Mouse (Mus musculus) thymus, adult 18-20 months (tissue): Measurements from ENCODE around the gene Arhgef5.
A peak's percentile ranks its signal among the peaks of the same experiment; 100 is the strongest.
"Not testable (repeated sequence)": the region's sequence is repeated elsewhere in the genome, so short reads cannot be mapped to it uniquely, and the experiment has no call there.

Experiments
- DNase-seq, 2 experiments: peaks; one replicate each; pipeline ENCODE4 v3.0.0; 2022; ENCODE audit warnings: mixed read lengths in 2 of 2

Arhgef5 gene

DNA sequence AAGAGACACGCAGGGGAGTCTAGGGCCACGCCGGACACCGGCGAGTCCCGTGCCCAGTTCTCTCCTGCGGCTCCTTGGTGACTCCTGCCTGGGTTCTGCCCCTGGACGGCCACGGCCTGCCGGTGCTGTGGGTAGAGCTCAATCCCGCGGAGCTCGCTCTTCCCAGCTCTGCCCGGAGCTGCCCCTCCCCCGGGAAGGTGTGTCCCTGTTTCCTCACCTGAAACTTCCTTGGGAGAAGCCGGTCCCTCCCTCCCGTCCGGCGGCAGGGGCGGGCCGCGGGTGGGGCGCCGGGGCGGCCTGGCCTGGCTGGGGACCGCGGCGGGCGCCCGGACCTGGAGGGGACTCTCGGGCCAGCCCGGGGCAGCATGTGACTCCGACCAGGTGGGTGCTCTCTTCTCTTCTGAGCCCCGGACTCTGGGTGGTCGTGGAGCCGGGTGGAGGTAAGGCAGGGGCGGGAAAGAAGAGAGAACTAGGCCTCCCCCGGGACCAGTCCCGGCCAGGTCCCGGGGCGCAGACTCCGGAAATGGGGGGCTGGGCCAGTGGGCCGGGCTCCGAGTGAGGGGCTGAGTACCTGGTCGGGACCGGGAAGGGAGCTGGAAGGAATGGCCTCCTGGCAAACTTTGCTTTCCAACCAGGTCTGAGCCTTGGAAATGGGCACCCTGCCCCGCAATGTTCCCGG lies at the start of gene Arhgef5:
TSS of gene Arhgef5 (plus strand) at position 220 of the 679 bp plus-strand sequence.
- peak; percentile 30 to 31 for DNase-seq

DNA sequence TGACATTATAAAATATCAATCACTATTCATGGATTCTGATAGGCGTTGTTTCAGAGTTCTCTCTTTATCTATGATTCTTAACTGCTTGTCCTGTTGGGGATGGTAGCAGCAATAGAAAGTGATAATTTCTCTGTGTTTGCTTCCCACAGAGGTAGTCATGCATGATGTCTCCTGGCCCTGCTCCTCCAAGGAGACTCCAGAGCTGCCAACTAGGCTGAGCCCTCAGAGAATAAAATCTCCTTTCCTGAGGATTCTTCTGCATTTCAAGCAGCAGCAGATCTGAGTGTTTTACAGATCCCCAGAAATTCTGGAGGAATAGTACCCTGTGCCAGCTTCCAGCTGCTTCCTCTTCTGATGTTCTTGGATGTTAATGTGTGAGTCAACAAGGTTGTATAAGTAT lies 34.1 kb upstream of the Arhgef5 start, which contains the start of gene Olfr47:
TSS of gene Olfr47 (plus strand) at position 275 of the 400 bp plus-strand sequence.
- DNase-seq = not testable (repeated sequence)

DNA sequence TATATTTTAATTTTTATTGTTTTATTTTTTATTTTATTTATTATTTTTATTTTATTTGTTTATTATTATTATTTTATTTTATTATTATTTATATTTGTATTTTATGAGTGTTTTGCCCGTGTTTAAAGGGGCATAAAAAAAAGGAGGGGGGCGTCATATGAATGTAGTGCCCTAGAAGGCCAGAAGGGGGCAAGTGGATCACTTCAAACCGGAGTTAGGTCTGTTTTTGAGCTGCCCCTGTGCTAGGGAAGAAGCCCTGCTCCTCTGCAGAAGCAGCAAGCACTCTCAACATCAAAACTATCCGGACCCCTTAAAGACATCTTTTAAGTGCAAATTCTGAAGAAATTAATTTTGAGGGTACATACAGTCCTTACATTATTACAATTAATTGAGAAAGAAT lies 23.3 kb upstream of the Arhgef5 start:
- no peak for DNase-seq

DNA sequence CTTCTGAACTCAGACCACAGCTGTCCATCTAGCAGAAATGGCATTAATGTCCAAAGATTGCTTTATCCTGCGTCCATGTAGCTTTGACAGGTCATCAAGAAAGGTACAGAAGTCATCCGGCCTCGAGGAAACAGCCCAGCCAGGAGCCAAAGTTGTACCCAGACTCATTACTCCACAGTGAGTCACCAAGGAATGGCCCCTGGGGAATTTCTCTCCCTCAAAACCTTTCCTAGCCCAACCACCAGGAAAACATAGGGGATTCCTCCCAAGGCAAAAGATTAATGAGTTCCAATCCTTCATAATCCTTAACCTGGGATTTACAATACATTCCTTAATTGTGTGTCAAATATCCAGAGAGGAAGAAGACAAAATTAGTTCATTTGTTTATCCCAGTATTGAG lies 18.0 kb upstream of the Arhgef5 start:
- DNase-seq = no peak

DNA sequence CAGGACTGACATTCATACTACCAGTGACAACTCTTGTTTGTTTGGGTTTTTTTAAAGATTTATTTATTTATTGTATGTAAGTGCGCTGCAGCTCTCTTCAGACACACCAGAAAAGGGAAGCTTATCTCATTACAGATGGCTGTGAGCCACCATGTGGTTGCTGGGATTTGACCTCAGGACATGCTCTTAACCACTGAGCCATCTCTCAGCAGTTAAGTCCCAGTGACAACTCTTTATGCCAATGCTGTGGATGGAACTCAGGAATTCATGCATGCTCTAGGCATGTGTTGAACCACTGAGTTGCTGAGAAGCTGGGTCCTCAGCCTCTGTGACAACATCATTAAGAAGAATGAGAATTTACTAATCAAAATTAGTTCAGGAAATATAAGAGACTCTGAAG lies 12.4 kb upstream of the Arhgef5 start:
- DNase-seq = no peak

DNA sequence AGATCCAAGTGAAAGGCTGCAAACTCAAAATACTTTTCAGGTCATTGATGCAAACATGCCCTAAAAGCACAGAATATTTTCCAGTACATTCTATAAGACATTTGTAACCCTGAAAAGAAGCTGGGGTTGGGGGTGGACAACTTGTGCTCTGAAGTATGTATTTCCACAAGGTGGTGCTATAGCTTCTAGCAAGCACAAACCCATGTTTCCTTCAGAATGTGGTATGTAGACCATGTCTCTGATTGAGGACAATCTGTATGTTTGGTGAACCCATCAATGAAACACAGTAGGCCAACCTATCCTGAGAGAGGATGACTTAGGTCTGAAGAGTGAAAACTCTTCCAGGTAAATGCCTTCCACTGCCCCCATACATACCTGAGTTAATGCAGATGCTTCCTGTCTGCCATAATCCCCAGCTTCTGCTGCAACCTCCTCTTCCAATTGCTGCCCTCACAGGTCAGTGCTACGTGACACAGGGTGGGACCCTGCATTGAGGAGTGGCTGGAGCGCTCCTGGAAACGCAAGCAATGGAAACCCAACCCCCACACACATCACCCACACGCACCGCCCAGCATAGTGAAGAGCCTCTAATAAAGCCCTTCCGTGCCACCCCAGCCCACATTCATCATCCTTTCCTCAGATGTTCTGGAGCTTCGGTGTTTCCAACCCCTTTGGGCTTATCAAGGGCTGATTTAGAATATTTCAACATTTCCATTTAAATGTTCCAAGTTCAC lies 11.0 kb upstream of the Arhgef5 start:
- DNase-seq = no peak

DNA sequence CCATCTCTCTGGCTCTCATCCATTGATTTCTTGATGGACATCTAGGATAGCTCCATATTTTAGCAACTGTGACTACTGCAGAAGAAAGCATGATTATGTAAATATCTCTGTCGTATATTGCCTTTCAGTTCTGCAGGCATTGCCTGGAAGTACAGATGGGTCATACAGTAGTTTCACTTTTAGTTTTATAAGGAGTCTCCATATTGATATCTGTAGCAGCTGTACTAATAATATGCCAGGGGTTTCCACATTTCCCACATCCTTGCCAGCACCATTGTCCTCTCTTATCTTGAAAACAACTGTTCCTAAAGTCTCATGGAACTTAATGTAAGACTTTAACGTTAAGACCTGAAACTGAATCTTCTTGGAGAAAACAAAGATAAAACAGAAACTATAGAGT lies 4.6 kb upstream of the Arhgef5 start:
- DNase-seq = no peak

DNA sequence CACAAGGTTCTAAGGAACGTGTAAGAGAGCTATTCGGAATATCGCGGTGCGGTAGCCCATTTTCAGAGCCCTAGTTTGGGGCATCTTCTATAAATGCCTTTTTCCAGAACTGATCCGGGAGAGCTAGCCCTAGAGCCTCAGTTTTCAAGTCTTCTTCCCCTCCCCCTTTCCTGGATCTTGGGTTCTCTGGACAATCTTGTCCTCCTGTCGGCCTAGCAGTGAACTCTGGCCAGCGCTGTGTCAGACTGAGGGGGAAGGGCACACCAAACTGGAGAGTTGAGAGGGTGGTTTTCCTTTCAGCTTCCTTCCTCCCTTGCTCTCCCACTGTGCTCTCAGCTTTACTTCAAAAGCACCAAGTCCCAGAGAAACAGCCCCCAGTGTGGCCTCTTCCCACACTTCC lies 974 bp downstream of the Arhgef5 start:
- DNase-seq = peak in 1 of 2 experiments; percentile 18

DNA sequence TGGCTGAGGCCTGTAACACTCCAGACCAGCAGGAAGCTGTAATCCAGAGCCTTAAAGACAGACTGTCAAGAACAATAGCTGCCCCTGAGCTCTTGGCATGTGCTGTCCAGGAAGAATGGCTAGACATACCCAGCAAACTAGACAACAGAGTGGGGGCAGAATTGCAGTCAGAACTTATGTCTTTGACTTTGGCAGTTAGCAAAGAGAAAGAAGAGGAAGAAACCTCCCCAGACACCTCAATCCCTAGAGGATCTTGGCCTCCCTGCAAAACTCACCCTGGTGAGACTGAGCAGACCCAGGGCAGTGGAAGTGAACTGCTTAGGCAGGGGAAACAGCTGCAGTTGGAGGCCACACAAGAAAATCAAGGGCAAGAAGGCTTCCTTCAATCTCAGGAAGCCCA lies 7.2 kb downstream of the Arhgef5 start:
- DNase-seq = no peak

DNA sequence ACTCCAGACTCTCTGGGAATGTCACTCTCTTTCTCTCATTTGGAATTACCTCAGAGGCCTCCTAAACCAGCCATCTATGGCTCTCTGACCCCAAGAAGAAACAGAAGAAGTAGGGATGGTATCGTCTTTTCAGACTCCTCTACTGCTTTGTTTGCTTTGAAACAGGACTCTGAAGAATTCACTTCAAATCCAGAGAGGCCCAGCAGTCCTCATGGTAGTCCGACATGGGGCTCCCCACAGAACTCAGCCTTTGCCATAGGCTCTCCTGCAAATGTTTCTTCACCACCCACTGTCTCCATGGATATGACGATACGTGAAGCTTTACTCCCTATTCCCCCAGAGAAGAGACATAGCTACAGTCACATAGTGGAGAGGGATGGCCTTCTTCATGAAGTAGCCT lies 8.7 kb downstream of the Arhgef5 start:
- DNase-seq = no peak

DNA sequence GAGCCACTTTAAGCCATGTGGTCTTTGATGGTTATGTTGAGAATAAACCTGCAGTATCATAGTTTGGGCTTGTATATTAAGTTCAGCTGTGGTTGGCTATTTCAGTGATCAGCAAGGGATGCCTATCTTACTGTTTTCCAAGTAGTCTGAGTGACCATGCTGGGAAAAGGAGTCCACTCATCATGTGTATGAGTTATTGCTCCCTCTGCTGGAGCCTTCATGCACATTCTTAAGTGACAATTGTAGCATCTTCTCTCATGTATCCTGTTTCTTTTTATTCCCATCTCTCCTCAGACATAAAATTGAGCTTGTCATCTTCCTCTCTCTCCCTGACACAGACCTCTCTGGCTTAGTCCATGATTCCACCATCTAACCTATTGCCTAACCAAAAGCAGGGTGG lies 12.9 kb downstream of the Arhgef5 start:
- DNase-seq = no peak

DNA sequence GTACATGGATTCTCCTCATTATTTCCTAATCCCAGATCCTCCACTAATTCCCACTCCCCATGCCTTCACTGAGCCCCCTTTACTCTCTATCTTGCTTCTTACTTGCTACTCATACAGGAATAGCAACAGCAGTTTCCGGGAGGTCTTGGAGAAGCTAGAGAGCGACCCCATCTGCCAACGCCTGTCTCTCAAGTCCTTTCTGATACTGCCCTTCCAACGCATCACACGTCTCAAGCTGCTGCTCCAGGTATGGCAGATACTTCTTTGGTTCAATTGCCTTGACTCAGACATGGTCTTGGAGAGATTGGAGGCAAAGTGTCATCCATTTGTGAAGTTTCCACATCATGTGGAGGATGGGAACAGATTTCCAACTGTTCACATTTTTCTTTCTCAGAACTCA lies 15.1 kb downstream of the Arhgef5 start:
- no peak for DNase-seq

DNA sequence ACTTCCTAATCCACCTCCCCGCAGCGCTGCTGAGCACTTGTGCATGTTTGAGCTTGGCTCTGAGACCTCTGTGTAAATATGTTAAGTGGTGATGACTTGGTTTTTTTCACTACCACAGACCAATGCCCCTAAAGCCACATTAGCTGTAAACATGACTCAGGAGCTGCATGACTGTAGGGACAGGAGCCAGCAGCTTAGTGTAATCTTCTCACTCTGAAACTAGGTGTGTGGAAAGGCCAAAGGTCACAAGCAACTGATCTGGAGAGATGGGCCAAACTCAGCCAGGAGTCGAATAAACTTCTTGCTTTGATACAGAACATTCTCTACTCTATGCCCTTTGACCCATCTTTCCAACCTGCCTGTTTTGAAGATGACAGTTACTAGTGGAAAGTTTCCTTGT lies 26.7 kb downstream of the Arhgef5 start:
- no peak for DNase-seq

DNA sequence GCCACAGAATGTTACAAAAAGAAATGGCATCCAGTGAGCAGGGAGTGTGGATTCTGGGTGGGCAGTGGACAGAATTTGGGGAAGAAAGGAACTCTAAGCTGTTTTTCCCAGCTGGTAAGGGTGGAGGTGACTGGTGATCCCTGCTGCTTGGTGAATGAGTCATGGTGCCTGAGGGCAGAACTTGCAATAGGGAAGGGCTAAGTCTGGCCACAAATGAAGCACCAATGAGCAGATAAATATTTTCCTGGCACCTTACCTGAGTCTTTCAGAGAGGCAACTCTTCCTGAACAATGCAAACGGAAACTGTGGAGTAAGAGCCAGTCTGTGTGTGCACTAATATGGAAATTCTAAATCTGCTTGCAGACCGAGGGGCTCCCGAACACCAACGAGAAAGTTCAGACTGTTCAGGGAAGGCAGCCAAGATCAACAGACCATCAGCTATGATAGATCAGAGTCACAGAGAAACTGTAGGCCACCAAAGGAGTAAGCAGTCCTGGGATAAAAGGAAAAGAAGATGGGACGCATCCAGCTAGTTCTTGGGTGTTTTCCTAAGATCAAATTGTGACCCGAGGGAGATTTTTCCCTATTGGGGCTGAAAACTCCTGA lies 27.2 kb downstream of the Arhgef5 start:
- no peak for DNase-seq

DNA sequence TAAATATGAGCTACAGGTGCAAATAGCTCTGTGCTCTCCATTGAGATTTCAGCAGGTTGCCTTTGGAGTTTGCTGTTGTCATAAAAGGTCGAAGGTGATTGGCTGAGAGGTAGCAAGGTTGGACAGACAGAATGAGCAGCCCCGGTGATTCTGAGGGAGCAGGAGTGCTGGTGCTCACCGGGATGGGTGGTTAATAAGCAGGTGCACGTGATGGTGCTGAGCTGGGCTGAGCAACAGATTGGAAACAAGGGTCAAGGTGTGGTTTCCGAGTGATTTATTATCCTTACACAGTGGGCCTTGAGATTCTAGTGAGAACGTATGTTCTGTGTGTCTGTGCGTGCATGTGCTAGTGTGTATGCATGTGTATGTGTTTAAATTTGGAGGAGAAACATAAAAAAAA lies 27.8 kb downstream of the Arhgef5 start:
- no peak for DNase-seq

DNA sequence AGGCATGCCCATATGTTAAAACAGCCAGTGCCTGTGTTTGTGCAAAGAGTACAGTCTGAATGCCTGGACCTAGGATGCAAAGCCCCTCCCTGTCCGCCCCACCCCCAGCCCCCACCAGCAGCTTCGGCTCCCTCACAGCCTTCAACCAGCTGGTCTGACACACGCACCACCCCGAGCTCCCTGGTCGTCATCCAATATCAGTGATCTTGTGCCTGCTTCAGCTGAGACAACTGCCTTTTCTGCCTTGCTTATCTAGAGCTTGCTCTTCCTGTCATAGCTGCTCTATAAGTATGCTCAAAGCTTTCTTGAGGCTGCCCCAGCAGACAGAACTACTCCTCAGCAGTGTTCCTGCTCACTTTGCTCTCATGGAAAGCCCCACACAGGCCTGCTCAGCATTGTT lies 30.5 kb downstream of the Arhgef5 start:
- DNase-seq = no peak

DNA sequence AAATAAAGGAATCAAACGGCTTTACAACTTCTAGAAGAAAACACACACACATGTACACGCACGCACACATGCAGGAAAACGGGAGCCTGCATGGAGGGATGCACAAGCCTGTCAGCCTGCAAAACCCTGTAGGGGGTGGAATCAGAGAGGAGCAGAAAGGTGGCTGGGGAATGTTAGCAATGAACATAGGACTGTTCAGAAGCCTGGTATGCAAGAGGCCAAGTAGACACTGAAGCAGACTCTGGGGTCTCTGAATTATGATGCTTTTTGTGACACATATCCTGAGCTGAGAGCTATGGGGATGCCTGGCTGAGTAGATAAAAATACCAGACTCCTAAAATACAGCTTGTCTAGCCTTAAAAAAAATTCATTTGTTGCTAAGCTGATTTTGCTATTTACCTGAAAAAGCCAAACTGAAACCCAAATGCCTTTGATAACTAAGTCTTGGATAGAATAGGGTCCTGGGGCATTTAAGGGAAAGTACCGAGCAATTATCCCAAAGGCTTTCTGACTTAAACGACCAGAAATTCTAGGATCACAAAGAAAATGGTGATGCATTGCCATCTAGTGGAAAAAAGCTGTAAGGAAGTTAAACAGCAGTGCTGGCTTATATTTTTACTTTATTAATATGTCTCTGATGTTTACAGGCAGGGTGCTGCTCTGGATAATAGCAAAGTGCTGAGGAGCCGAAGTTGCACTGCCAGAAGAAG lies 31.6 kb downstream of the Arhgef5 start:
- DNase-seq = no peak

DNA sequence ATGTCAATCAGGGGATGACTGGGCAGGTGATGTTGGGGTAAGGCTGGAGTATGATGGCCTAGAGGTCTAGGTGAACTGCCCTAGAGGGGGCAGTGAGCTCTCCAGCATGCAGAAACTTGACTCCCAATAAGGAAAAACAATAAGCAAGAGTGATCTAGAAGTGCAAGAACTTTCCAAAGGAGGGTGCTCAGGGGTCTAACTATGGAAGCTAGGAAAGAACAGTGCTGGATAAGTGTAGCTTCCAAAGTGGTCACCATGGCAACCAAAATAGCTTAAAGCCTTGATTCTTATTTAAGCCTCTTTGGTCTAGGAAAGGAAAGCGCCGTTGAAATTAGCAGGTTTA lies 32.1 kb downstream of the Arhgef5 start:
- DNase-seq = no peak

DNA sequence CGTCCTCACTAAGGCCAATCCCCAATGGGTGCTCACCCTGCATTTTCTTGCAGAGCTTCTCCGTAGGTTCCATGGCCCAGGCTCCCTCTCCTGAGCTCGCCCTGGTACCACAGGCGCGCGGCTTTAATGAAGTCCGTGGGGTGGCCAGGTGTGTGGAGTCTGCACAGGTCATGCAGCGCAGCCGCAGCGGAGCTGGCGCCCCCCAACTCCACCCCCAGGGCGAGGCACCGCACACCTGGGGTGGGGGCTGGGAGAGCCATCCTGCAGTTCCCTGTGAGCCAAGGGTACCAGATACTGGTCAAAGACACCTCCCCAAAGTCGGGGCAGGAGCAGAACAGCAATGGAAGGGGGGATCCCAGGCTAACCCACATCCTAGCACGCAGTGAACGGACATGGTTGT lies 44.1 kb downstream of the Arhgef5 start, which contains the start of gene Nobox:
TSS of gene Nobox (minus strand) at position 101 of the 400 bp plus-strand sequence.
- no peak for DNase-seq

DNA sequence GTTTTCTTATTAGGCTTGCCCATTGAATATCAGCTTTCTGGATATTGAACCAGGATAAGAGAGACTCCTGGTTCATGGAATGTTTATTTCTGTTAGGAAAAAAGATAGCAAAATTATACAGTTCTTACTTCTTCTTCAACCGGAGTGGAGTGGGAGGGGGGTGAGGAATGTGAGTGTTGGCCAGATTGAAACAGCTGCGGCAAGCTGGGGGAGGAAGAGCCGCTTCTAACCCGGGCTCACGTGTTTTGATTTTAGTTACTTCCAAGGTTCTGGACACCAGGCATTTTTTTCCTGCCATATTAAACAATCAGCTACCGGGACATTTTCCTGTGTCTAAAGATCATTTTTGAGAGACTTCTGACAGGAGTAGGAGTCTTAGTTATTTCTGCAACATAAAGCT lies 44.7 kb downstream of the Arhgef5 start:
- DNase-seq = no peak

DNA sequence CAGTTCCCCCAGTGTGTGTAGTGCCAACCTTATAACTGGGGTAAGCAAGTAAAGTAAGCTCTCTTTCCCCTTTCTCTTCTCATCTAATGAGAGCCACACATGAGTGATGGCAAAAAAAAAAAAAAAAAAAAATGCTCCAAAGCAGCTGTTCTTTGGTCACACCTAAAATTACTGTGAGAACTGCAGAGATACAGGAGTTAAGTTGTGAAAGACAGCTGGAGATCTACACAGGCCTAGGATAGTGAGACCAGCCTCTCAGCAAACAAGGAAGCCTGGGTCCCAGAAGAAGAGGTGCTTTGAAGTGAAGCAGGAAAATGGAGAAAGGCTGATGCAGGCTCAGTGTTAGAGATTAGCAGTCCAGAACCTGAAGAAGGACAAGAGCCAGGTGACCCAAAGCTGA lies 47.2 kb downstream of the Arhgef5 start:
- no peak for DNase-seq

DNA sequence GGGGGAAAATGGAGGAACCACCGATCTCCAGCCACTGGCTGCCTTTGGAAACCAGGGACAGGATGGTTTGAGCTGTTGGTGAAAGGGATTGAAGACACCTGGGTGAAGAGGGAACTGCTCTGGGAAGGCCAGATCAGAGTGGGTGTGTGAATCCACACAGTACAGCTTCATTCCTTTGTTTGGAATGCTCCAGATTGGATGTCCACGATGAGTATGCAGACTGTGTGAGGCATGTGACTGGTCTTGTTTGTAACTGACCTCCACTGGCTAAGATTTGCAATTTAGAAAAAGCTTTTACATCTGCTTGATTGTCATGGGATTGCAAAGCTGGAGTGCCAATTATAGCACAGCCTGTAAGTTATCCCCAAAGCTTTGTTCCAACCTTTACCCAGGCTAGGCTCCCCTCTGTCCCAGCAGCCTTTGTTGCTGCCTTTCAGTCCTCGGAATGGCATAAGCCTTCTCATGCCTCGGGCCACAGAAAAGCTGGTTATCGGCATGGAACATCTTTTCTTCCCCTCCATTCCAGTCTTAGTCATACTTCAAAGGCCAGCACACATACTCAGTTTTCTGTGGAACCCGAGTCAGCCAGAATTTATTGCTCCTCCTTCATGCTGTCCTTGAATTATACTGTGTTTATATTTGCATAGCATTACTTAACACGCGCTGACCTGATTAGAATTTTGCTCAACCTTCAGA lies 47.7 kb downstream of the Arhgef5 start:
- no peak for DNase-seq

DNA sequence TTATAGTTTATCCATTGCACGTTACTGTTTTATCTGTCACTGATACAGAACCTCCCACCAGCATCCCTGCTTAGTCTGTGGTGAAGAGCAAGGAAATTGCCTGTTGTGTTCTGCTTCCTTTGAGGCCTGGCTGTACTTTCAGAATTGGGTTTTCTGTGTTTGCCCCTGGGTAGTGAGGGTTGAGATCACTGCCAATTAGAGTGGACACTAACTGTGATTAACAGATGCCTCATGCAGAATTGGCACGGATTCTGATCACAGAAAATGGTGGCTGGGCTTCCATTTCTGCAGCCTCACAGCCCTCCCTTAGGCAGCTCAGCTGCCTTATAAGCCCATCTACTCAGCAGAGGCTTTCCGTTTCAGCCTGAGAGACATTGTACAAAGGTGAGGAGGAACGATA lies 68.1 kb downstream of the Arhgef5 start:
- no peak for DNase-seq
